Mouse (Mus musculus) megakaryocyte, embryonic 14.5 days (primary cell): ENCODE measurements around the gene Zdhhc22.

Experiments used
- FLI1 ChIP-seq: IDR thresholded peaks from 2 replicates; pipeline ENCODE4 v1.6.1; 2012; ENCODE audit warnings: low read length, inconsistent platforms, mixed read lengths
- GATA1 ChIP-seq: IDR thresholded peaks from 3 replicates; pipeline ENCODE4 v1.6.1; 2012; ENCODE audit warnings: mixed read lengths, low read length, inconsistent platforms, borderline replicate concordance

DNA sequence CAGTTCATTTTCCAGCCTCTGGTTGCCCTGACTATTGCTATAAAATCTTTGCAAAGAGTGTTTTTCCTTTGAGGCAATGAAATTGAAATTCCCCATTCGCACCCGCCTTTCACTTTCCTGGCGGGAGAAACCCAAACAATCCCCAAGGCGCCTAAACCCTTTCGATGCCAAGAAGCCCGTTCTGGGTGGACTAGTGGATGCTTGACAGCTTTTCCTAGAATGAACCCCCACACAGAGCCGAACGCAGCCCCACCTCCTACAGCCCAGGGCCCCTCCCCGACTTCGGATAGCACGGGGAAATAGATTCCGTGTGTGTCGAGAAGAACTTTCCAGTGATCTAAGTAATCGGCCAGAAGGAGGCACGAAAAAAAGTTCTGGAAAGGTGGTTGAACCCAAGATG is 852 bp downstream of the Zdhhc22 start:
- no peak for TF ChIP-seq GATA1
- no peak for TF ChIP-seq FLI1
